Mouse (Mus musculus) gastrocnemius, postnatal 4 days (tissue): ENCODE data around the gene Gnai3. TPM values are rescaled to one million over a fixed set of nuclear protein-coding genes. Genes with fewer than 3 reads are reported as not detected.
A peak's percentile ranks its signal among the peaks of the same experiment; 100 is the strongest.

Source experiments
- DNase-seq, 2 experiments: peaks; one replicate each; pipeline ENCODE4 v3.0.0; 2021 to 2022; ENCODE audit warnings: low spot score in 2 of 2, mixed read lengths in 2 of 2
- total RNA-seq, 2 experiments: library from RNA; stranded (reverse); gene quantifications; 2 replicates each; pipeline ENCODE4 v1.2.3; 2021

Gene Gnai3
- total RNA-seq, 2 experiments from 2014 or later = 56.6 to 60.5 TPM

- DNase-seq = peak; percentile 60 to 83
Observed at GRCm38 (mm10) chr3:108085721-108086469, 60.1 kb downstream of the Gnai3 start.

- DNase-seq = peak; percentile 88 to 97
Observed at GRCm38 (mm10) chr3:108085281-108085720, 60.6 kb downstream of the Gnai3 start.

- DNase-seq = no peak
Observed at GRCm38 (mm10) chr3:108084767-108085270, 61.1 kb downstream of the Gnai3 start.

GRCm38 (mm10) chr3:108083904-108084407 is 62.0 kb downstream of the Gnai3 start:
- no peak for DNase-seq

- DNase-seq = no peak
Observed at GRCm38 (mm10) chr3:108083161-108083560, 62.8 kb downstream of the Gnai3 start.

GRCm38 (mm10) chr3:108082251-108082875 is 63.6 kb downstream of the Gnai3 start:
- DNase-seq = no peak

GRCm38 (mm10) chr3:108081681-108082080 is 64.3 kb downstream of the Gnai3 start:
- no peak for DNase-seq

- DNase-seq = no peak
Observed at GRCm38 (mm10) chr3:108076836-108077235, 69.1 kb downstream of the Gnai3 start.

GRCm38 (mm10) chr3:108072983-108073569 is 72.9 kb downstream of the Gnai3 start:
- DNase-seq = no peak

- peak in 1 of 2 experiments; percentile 59 for DNase-seq
Observed at GRCm38 (mm10) chr3:108070295-108071293, 75.4 kb downstream of the Gnai3 start.

GRCm38 (mm10) chr3:108069231-108069870 is 76.6 kb downstream of the Gnai3 start:
- no peak for DNase-seq

GRCm38 (mm10) chr3:108068826-108069225 is 77.1 kb downstream of the Gnai3 start:
- DNase-seq = no peak

GRCm38 (mm10) chr3:108067370-108067934 is 78.5 kb downstream of the Gnai3 start:
- no peak for DNase-seq

- DNase-seq = no peak
Observed at GRCm38 (mm10) chr3:108065551-108065950, 80.4 kb downstream of the Gnai3 start.

GRCm38 (mm10) chr3:108064672-108065071 is 81.3 kb downstream of the Gnai3 start:
- DNase-seq = no peak

- DNase-seq = no peak
Observed at GRCm38 (mm10) chr3:108062648-108063047, 83.3 kb downstream of the Gnai3 start.

- no peak for DNase-seq
Observed at GRCm38 (mm10) chr3:108061420-108061819, 84.5 kb downstream of the Gnai3 start.
